In genomic region chr15:83595364-83595711, GRCm38 (mm10) we compare ENCODE assay signal across 8 mouse cellular contexts. TPM values are rescaled to one million over a fixed set of nuclear protein-coding genes. Genes with fewer than 3 reads are reported as not detected.
DNase-seq lines count a peak whose midpoint lies in the region; ATAC-seq and TF ChIP-seq lines count a peak whose summit lies in the region.

No protein-coding gene starts in this region.

- 31% methylated on average over 7 of the region's 7 CpGs for WGBS in lung, adult 2 months
- 38% methylated on average over 7 of the region's 7 CpGs for WGBS in embryonic facial prominence, embryonic 15.5 days
- WGBS in limb, embryonic 12.5 days, result 31% methylated on average over 7 of the region's 7 CpGs
- WGBS in neural tube, embryonic 15.5 days, result 34% methylated on average over 7 of the region's 7 CpGs

- H3K4me2 ChIP-seq in embryonic facial prominence, embryonic 15.5 days (replicated peaks), result peak overlapping the region; percentile 60
- H3K4me2 ChIP-seq in limb, embryonic 12.5 days, result peak overlapping the region; percentile 70
- peak overlapping the region; percentile 89 for H3K4me2 ChIP-seq in neural tube, embryonic 15.5 days

- TF ChIP-seq CTCF in lung, adult 2 months (IDR thresholded peaks at IDR 0.05; ENCODE audit: insufficient read depth, low read length), result no peak

- no peak for TF ChIP-seq POLR2A in lung, adult 2 months (IDR thresholded peaks at IDR 0.05; ENCODE audit: borderline replicate concordance, extremely low read depth, low read depth, low read length)

- H3K9me3 ChIP-seq in embryonic facial prominence, embryonic 15.5 days (replicated peaks), result no peaks in the 10 kb centered on the region
- H3K9me3 ChIP-seq in limb, embryonic 12.5 days, result no peaks in the 10 kb centered on the region
- no peaks in the 10 kb centered on the region for H3K9me3 ChIP-seq in neural tube, embryonic 15.5 days (replicated peaks)

- peaks cover 7% of the 10 kb centered on the region; the same call in 1 of the 2 replicates for H3K4me1 ChIP-seq in lung, adult 2 months (ENCODE audit: control insufficient read depth, insufficient read depth, low read length)
- H3K4me1 ChIP-seq in embryonic facial prominence, embryonic 15.5 days, result peaks cover 16% of the 10 kb centered on the region
- peaks cover 14% of the 10 kb centered on the region for H3K4me1 ChIP-seq in limb, embryonic 12.5 days (replicated peaks)
- H3K4me1 ChIP-seq in neural tube, embryonic 15.5 days, result peaks cover 40% of the 10 kb centered on the region

- H3K4me3 ChIP-seq in lung, adult 2 months (replicated peaks; ENCODE audit: extremely low read depth, low read depth, low read length), result peak overlapping the region; percentile 91
- peak overlapping the region; percentile 86 for H3K4me3 ChIP-seq in embryonic facial prominence, embryonic 15.5 days (replicated peaks)
- peak overlapping the region; percentile 76 for H3K4me3 ChIP-seq in limb, embryonic 12.5 days (replicated peaks)
- peak overlapping the region; percentile 93 for H3K4me3 ChIP-seq in neural tube, embryonic 15.5 days (replicated peaks)

- H3K36me3 ChIP-seq in embryonic facial prominence, embryonic 15.5 days, result 0 out of 2 replicates have a peak, but pooled peaks cover 2% of the 10 kb centered on the region
- peaks cover 14% of the 10 kb centered on the region for H3K36me3 ChIP-seq in limb, embryonic 12.5 days
- no peaks in the 10 kb centered on the region for H3K36me3 ChIP-seq in neural tube, embryonic 15.5 days

- no peaks in the 10 kb centered on the region for H3K27me3 ChIP-seq in embryonic facial prominence, embryonic 15.5 days
- H3K27me3 ChIP-seq in limb, embryonic 12.5 days, result no peaks in the 10 kb centered on the region
- no peaks in the 10 kb centered on the region for H3K27me3 ChIP-seq in neural tube, embryonic 15.5 days (replicated peaks)

- 0 out of 2 replicates have a peak overlapping the region, but pooled peaks have one; percentile 23 for H3K27ac ChIP-seq in embryonic facial prominence, embryonic 15.5 days (replicated peaks)
- no peak overlapping the region for H3K27ac ChIP-seq in limb, embryonic 12.5 days
- peak overlapping the region; percentile 76 for H3K27ac ChIP-seq in neural tube, embryonic 15.5 days (replicated peaks)

- ATAC-seq in embryonic facial prominence, embryonic 15.5 days (ENCODE audit: insufficient number of reproducible peaks, low FRiP score, low TSS enrichment, low read depth), result no peak
- no peak for ATAC-seq in limb, embryonic 12.5 days (ENCODE audit: insufficient number of reproducible peaks, insufficient read depth, low FRiP score, low TSS enrichment, low read depth)
- peak; percentile 49 for ATAC-seq in neural tube, embryonic 15.5 days (ENCODE audit: low FRiP score)
- no peak for ATAC-seq in inflammation-experienced regulatory T-cells, adult 6 months

- H3K9ac ChIP-seq in embryonic facial prominence, embryonic 15.5 days, result peak overlapping the region; percentile 49; the same call in 1 of the 2 replicates
- H3K9ac ChIP-seq in limb, embryonic 12.5 days (replicated peaks), result 0 out of 2 replicates have a peak overlapping the region, but pooled peaks have one; percentile 86
- H3K9ac ChIP-seq in neural tube, embryonic 15.5 days (replicated peaks), result peak overlapping the region; percentile 47; the same call in 1 of the 2 replicates

- DNase-seq in lung, adult 2 months, result no peak
- DNase-seq in lung, postnatal 25 days (ENCODE audit: low spot score), result no peak
- DNase-seq in urinary bladder, postnatal 10 days (ENCODE audit: low spot score), result no peak
- no peak for DNase-seq in cerebellum, postnatal 25 days

RNA-seq across cellular contexts. Expression of gene Ttll12, which starts 0.4 kb away (rescaled TPM):
- 19.2 and 21.6 TPM in 2 replicates for polyA plus RNA-seq in lung, adult 2 months (2012; rRNA removed)
- 33.5 and 35.4 TPM in 2 replicates for polyA plus RNA-seq in embryonic facial prominence, embryonic 15.5 days (2015; fragmentation: Nextera tagmentation; extraction: Ambion mirVana)
- polyA plus RNA-seq in limb, embryonic 12.5 days (2016; fragmentation: Nextera tagmentation; extraction: Ambion mirVana), result 44.7 and 46.0 TPM in 2 replicates
- 37.3 and 42.0 TPM in 2 replicates for polyA plus RNA-seq in neural tube, embryonic 15.5 days (2015; fragmentation: Nextera tagmentation; extraction: Ambion mirVana)
- polyA plus RNA-seq in inflammation-experienced regulatory T-cells, adult 6 months (2017; shearing (Covaris generic)), result 10 to 100 TPM; 11.0 to 17.4 (median 13.2) TPM

RNA-seq across cellular contexts. Expression of gene Mcat, which starts 31.8 kb away (rescaled TPM):
- 17.4 and 17.9 TPM in 2 replicates for polyA plus RNA-seq in lung, adult 2 months (2012; rRNA removed)
- 34.9 and 38.1 TPM in 2 replicates for polyA plus RNA-seq in embryonic facial prominence, embryonic 15.5 days (2015; fragmentation: Nextera tagmentation; extraction: Ambion mirVana)
- polyA plus RNA-seq in limb, embryonic 12.5 days (2016; fragmentation: Nextera tagmentation; extraction: Ambion mirVana), result 48.9 and 50.8 TPM in 2 replicates
- 31.4 and 36.6 TPM in 2 replicates for polyA plus RNA-seq in neural tube, embryonic 15.5 days (2015; fragmentation: Nextera tagmentation; extraction: Ambion mirVana)
- 1 to 10 TPM; 3.0 to 5.2 (median 4.1) TPM for polyA plus RNA-seq in inflammation-experienced regulatory T-cells, adult 6 months (2017; shearing (Covaris generic))

RNA-seq across cellular contexts. Expression of gene Tspo, which starts 31.9 kb away (rescaled TPM):
- polyA plus RNA-seq in lung, adult 2 months (2012; rRNA removed), result 396 and 550 TPM in 2 replicates
- 66.7 and 71.7 TPM in 2 replicates for polyA plus RNA-seq in embryonic facial prominence, embryonic 15.5 days (2015; fragmentation: Nextera tagmentation; extraction: Ambion mirVana)
- 51.7 and 54.2 TPM in 2 replicates for polyA plus RNA-seq in limb, embryonic 12.5 days (2016; fragmentation: Nextera tagmentation; extraction: Ambion mirVana)
- polyA plus RNA-seq in neural tube, embryonic 15.5 days (2015; fragmentation: Nextera tagmentation; extraction: Ambion mirVana), result 9.6 and 30.0 TPM in 2 replicates
- polyA plus RNA-seq in inflammation-experienced regulatory T-cells, adult 6 months (2017; shearing (Covaris generic)), result 100 to 1,000 TPM; 311 to 463 (median 342) TPM
